Mouse (Mus musculus): ENCODE measurements around the gene Asb5. TPM values are rescaled to one million over a fixed set of nuclear protein-coding genes. Genes with fewer than 3 reads are reported as not detected.

Asb5 gene
- polyA plus RNA-seq, 1 experiment from 2014 or later, result 1.1 TPM

- ATAC-seq, result no peak
Observed at GRCm38 (mm10) chr8:54570618-54571609, 41.5 kb downstream of the Asb5 start.

GRCm38 (mm10) chr8:54581436-54581835 lies 52.1 kb downstream of the Asb5 start:
- Histone ChIP-seq H3K4me3 (ENCODE audit: low read depth, low read length) (no peak overlapping the region), H3K4me2 (ENCODE audit: low read depth, low read length) (no peak overlapping the region), H3K36me3 (replicated peaks; ENCODE audit: insufficient read depth, low read length) (no peaks in the 10 kb centered on the region), H3K9ac (replicated peaks) (no peak overlapping the region), H3K27ac (ENCODE audit: low read depth) (no peak overlapping the region), H3K4me1 (ENCODE audit: insufficient read depth) (no peaks in the 10 kb centered on the region), H3K27me3 (ENCODE audit: insufficient read depth, low read length) (no peaks in the 10 kb centered on the region), H3K9me3 (ENCODE audit: low read length) (no peaks in the 10 kb centered on the region)
- ATAC-seq (no peak), DNase-seq (no peak)
- no peak for TF ChIP-seq EP300 (IDR thresholded peaks at IDR 0.05; ENCODE audit: low read depth)
- TF ChIP-seq CTCF (IDR thresholded peaks at IDR 0.05; ENCODE audit: low read depth), result no peak
- 70% methylated on average over 3 of the region's 3 CpGs for WGBS (ENCODE audit: insufficient replicate concordance)

More at GRCm38 (mm10) chr8:54570618-54571609, 41.5 kb downstream of the Asb5 start:
- Histone ChIP-seq H3K27ac (ENCODE audit: low read depth) (no peak overlapping the region), H3K4me3 (ENCODE audit: low read depth, low read length) (no peak overlapping the region), H3K9me3 (ENCODE audit: low read length) (no peaks in the 10 kb centered on the region), H3K9ac (replicated peaks) (no peak overlapping the region), H3K4me2 (ENCODE audit: low read depth, low read length) (no peak overlapping the region), H3K27me3 (ENCODE audit: insufficient read depth, low read length) (no peaks in the 10 kb centered on the region), H3K36me3 (replicated peaks; ENCODE audit: insufficient read depth, low read length) (no peaks in the 10 kb centered on the region), H3K4me1 (ENCODE audit: insufficient read depth) (no peaks in the 10 kb centered on the region)
- 67% methylated on average over 15 of the region's 15 CpGs for WGBS (ENCODE audit: insufficient replicate concordance)
- TF ChIP-seq EP300 (IDR thresholded peaks at IDR 0.05; ENCODE audit: low read depth) (no peak), CTCF (IDR thresholded peaks at IDR 0.05; ENCODE audit: low read depth) (no peak)
- no peak for DNase-seq

DNA sequence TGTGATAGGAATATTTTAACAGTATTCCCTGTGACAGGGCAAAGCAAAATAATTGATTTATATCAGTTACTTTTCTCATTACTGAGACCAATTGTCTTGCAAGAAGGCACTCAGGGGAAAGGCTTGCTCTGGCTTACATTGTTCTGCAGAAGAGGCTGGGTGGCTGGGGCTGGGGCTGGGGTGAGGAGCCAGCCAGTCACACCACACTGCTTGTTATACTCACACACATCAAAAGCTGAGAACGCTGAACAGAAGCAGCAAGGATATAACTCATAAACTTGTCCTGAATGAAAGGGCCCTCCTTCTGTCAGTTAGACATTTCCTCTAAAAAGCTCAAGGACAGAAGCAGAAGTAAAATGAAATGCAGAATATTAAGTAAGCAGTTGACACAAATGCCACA lies 53.5 kb downstream of the Asb5 start:
- no peak overlapping the region for H3K9ac ChIP-seq (replicated peaks)
- no peak overlapping the region for H3K27ac ChIP-seq (ENCODE audit: low read depth)
- DNase-seq, result no peak
- no peak for ATAC-seq
- no peaks in the 10 kb centered on the region for H3K4me1 ChIP-seq (ENCODE audit: insufficient read depth)
- H3K4me3 ChIP-seq (ENCODE audit: low read depth, low read length), result no peak overlapping the region
- H3K27me3 ChIP-seq (ENCODE audit: insufficient read depth, low read length), result no peaks in the 10 kb centered on the region
- H3K9me3 ChIP-seq (ENCODE audit: low read length), result no peaks in the 10 kb centered on the region
- 24% methylated on average over 1 of the region's 1 CpGs for WGBS (ENCODE audit: insufficient replicate concordance)
- H3K4me2 ChIP-seq (ENCODE audit: low read depth, low read length), result no peak overlapping the region
- H3K36me3 ChIP-seq (replicated peaks; ENCODE audit: insufficient read depth, low read length), result no peaks in the 10 kb centered on the region
- TF ChIP-seq CTCF (IDR thresholded peaks at IDR 0.05; ENCODE audit: low read depth) (no peak), EP300 (IDR thresholded peaks at IDR 0.05; ENCODE audit: low read depth) (no peak)

DNA sequence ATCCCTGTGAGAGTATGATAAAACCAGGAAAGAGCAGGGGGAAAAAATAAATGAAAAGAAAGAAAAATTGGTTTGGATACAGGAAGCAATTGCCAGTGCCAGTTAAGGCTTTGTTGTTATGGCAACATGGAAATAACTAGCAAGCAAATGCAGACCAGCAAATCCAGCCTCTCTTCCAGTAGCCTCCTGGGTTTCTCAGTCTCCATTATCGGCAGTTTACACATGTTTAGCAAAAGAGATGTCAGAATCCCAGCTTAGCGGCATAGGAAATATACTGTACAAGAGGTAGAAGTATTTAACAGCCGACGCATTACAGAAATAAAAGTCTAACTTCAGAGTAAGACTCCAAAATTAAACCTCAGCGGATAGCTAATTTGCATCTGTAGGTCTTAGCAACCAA lies 65.3 kb downstream of the Asb5 start:
- no peak for TF ChIP-seq EP300 (IDR thresholded peaks at IDR 0.05; ENCODE audit: low read depth)
- no peak for TF ChIP-seq CTCF (IDR thresholded peaks at IDR 0.05; ENCODE audit: low read depth)
- 92% methylated on average over 5 of the region's 5 CpGs for WGBS (ENCODE audit: insufficient replicate concordance)
- Histone ChIP-seq H3K9me3 (ENCODE audit: low read length) (no peaks in the 10 kb centered on the region), H3K36me3 (replicated peaks; ENCODE audit: insufficient read depth, low read length) (no peaks in the 10 kb centered on the region), H3K27me3 (ENCODE audit: insufficient read depth, low read length) (no peaks in the 10 kb centered on the region), H3K9ac (replicated peaks) (no peak overlapping the region), H3K4me3 (ENCODE audit: low read depth, low read length) (no peak overlapping the region), H3K27ac (ENCODE audit: low read depth) (no peak overlapping the region), H3K4me2 (ENCODE audit: low read depth, low read length) (no peak overlapping the region), H3K4me1 (ENCODE audit: insufficient read depth) (no peaks in the 10 kb centered on the region)
- DNase-seq (no peak), ATAC-seq (no peak)

DNA sequence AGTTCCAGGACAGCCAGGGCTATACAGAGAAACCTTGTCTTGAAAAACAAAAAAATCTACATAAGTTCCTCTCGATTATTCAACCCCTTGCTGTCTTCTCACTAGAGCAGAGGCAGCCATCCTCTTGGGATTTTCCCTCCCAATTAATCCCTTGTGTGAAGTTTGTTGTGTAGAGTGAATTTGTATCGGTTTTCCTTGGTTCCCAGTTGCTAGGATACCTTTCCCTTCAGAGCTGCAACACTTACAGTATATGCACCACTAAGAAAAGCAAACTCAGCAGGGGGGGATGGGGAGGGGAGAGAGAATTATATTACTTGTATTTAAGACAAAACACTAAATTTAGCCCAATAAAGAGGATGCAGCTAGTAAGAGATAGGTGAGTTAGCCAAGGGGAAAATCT lies 66.7 kb downstream of the Asb5 start:
- Histone ChIP-seq H3K36me3 (replicated peaks; ENCODE audit: insufficient read depth, low read length) (no peaks in the 10 kb centered on the region), H3K27me3 (ENCODE audit: insufficient read depth, low read length) (no peaks in the 10 kb centered on the region), H3K9me3 (ENCODE audit: low read length) (no peaks in the 10 kb centered on the region), H3K27ac (ENCODE audit: low read depth) (no peak overlapping the region), H3K9ac (replicated peaks) (no peak overlapping the region), H3K4me2 (ENCODE audit: low read depth, low read length) (no peak overlapping the region), H3K4me1 (ENCODE audit: insufficient read depth) (0 out of 2 replicates have a peak, but pooled peaks cover 5% of the 10 kb centered on the region), H3K4me3 (ENCODE audit: low read depth, low read length) (no peak overlapping the region)
- TF ChIP-seq EP300 (IDR thresholded peaks at IDR 0.05; ENCODE audit: low read depth), result no peak
- DNase-seq (no peak), ATAC-seq (no peak)
- WGBS (ENCODE audit: insufficient replicate concordance), result 72% methylated on average over 2 of the region's 2 CpGs

- no peak overlapping the region for H3K27ac ChIP-seq (ENCODE audit: low read depth)
- no peak overlapping the region for H3K9ac ChIP-seq (replicated peaks)
- no peak overlapping the region for H3K4me2 ChIP-seq (ENCODE audit: low read depth, low read length)
- no peaks in the 10 kb centered on the region for H3K36me3 ChIP-seq (replicated peaks; ENCODE audit: insufficient read depth, low read length)
- H3K4me1 ChIP-seq (ENCODE audit: insufficient read depth), result 0 out of 2 replicates have a peak, but pooled peaks cover 5% of the 10 kb centered on the region
- no peak for DNase-seq
- TF ChIP-seq EP300 (IDR thresholded peaks at IDR 0.05; ENCODE audit: low read depth) (no peak), CTCF (IDR thresholded peaks at IDR 0.05; ENCODE audit: low read depth) (no peak)
- WGBS (ENCODE audit: insufficient replicate concordance), result 89% methylated on average over 2 of the region's 2 CpGs
- H3K4me3 ChIP-seq (ENCODE audit: low read depth, low read length), result no peak overlapping the region
- no peaks in the 10 kb centered on the region for H3K27me3 ChIP-seq (ENCODE audit: insufficient read depth, low read length)
- no peaks in the 10 kb centered on the region for H3K9me3 ChIP-seq (ENCODE audit: low read length)
- ATAC-seq, result no peak
Observed at GRCm38 (mm10) chr8:54596940-54597339, 67.6 kb downstream of the Asb5 start.

Measured in liver, postnatal 0 days (tissue).